Mouse (Mus musculus): ENCODE measurements around the gene Samhd1. TPM values are rescaled to one million over a fixed set of nuclear protein-coding genes. Genes with fewer than 3 reads are reported as not detected.

Gene Samhd1
- total and polyA plus RNA-seq, 2 experiments, result 12.0 to 26.9 TPM

GRCm38 (mm10) chr2:157153235-157153634, 18.2 kb upstream of the Samhd1 start:
- WGBS, result 85% methylated on average over 2 of the region's 2 CpGs
- H3K9ac ChIP-seq (ENCODE audit: low read depth, low read length), result no peak overlapping the region
- H3K4me3 ChIP-seq (ENCODE audit: insufficient read depth, low read depth, low read length), result no peak overlapping the region
- H3K27me3 ChIP-seq (ENCODE audit: control insufficient read depth, insufficient read depth, low read length), result no peaks in the 10 kb centered on the region
- TF ChIP-seq POLR2A (IDR thresholded peaks at IDR 0.05; ENCODE audit: extremely low read depth, insufficient read depth, low read length) (no peak), CTCF (IDR thresholded peaks at IDR 0.05; ENCODE audit: low read depth, low read length) (no peak)
- H3K36me3 ChIP-seq (ENCODE audit: control insufficient read depth, insufficient read depth, low read length), result no peaks in the 10 kb centered on the region
- H3K4me1 ChIP-seq (ENCODE audit: control insufficient read depth, insufficient read depth, low read length), result no peaks in the 10 kb centered on the region
- no peak for DNase-seq (ENCODE audit: extremely low read depth, low read depth, low spot score)
- no peaks in the 10 kb centered on the region for H3K79me2 ChIP-seq (ENCODE audit: control insufficient read depth, insufficient read depth, low read length)
- H3K27ac ChIP-seq (replicated peaks; ENCODE audit: insufficient read depth, low read depth, low read length), result no peak overlapping the region

GRCm38 (mm10) chr2:157148417-157148816, 13.4 kb upstream of the Samhd1 start:
- 95% methylated on average over 5 of the region's 5 CpGs for WGBS
- H3K27me3 ChIP-seq (ENCODE audit: control insufficient read depth, insufficient read depth, low read length), result no peaks in the 10 kb centered on the region
- no peaks in the 10 kb centered on the region for H3K36me3 ChIP-seq (ENCODE audit: control insufficient read depth, insufficient read depth, low read length)
- H3K4me1 ChIP-seq (ENCODE audit: control insufficient read depth, insufficient read depth, low read length), result no peaks in the 10 kb centered on the region
- no peak overlapping the region for H3K9ac ChIP-seq (ENCODE audit: low read depth, low read length)
- no peak overlapping the region for H3K27ac ChIP-seq (replicated peaks; ENCODE audit: insufficient read depth, low read depth, low read length)
- no peak for TF ChIP-seq POLR2A (IDR thresholded peaks at IDR 0.05; ENCODE audit: extremely low read depth, insufficient read depth, low read length)
- TF ChIP-seq CTCF (IDR thresholded peaks at IDR 0.05; ENCODE audit: low read depth, low read length), result no peak
- no peak overlapping the region for H3K4me3 ChIP-seq (ENCODE audit: insufficient read depth, low read depth, low read length)
- no peaks in the 10 kb centered on the region for H3K79me2 ChIP-seq (ENCODE audit: control insufficient read depth, insufficient read depth, low read length)
- DNase-seq (ENCODE audit: extremely low read depth, low read depth, low spot score), result no peak

DNA sequence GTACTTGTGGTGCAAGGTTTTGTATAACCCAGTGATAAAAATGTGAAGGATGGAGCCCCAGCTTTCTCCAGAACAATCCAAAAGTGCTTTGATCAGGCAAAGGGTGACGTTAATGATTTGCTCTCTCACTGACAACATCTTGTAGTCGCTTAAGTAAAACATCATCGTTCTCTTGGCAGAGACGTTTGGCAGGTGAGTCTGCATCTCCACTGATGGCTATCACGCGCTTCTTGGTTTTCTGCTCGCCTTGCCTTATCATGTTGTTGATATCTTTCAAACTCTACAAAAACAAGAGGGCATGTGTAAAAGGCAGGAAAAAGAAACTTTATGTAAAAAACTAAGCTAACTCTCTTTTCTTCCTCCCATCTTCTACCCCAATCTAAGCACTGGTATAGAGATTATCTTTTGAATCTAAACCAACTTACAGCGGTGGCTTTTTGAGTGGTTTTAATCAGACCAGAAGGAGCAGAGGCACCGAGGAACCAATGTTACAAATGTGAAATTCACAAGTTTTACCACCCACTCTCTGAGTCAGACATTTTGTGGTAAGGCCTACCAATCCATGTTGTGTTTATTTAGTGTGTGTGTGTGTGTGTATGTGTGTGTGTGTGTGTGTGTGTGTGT, 12.4 kb upstream of the Samhd1 start:
- Histone ChIP-seq H3K79me2 (ENCODE audit: control insufficient read depth, insufficient read depth, low read length) (no peaks in the 10 kb centered on the region), H3K4me3 (ENCODE audit: insufficient read depth, low read depth, low read length) (no peak overlapping the region), H3K27ac (replicated peaks; ENCODE audit: insufficient read depth, low read depth, low read length) (no peak overlapping the region), H3K36me3 (ENCODE audit: control insufficient read depth, insufficient read depth, low read length) (no peaks in the 10 kb centered on the region), H3K9ac (ENCODE audit: low read depth, low read length) (no peak overlapping the region), H3K27me3 (ENCODE audit: control insufficient read depth, insufficient read depth, low read length) (no peaks in the 10 kb centered on the region), H3K4me1 (ENCODE audit: control insufficient read depth, insufficient read depth, low read length) (no peaks in the 10 kb centered on the region)
- no peak for TF ChIP-seq POLR2A (IDR thresholded peaks at IDR 0.05; ENCODE audit: extremely low read depth, insufficient read depth, low read length)
- no peak for TF ChIP-seq CTCF (IDR thresholded peaks at IDR 0.05; ENCODE audit: low read depth, low read length)
- WGBS, result 82% methylated on average over 9 of the region's 9 CpGs
- no peak for DNase-seq (ENCODE audit: extremely low read depth, low read depth, low spot score)

- WGBS, result 84% methylated on average over 1 of the region's 1 CpGs
- no peaks in the 10 kb centered on the region for H3K36me3 ChIP-seq (ENCODE audit: control insufficient read depth, insufficient read depth, low read length)
- no peaks in the 10 kb centered on the region for H3K4me1 ChIP-seq (ENCODE audit: control insufficient read depth, insufficient read depth, low read length)
- no peaks in the 10 kb centered on the region for H3K79me2 ChIP-seq (ENCODE audit: control insufficient read depth, insufficient read depth, low read length)
- DNase-seq (ENCODE audit: extremely low read depth, low read depth, low spot score), result no peak
- H3K4me3 ChIP-seq (ENCODE audit: insufficient read depth, low read depth, low read length), result no peak overlapping the region
- H3K27me3 ChIP-seq (ENCODE audit: control insufficient read depth, insufficient read depth, low read length), result no peaks in the 10 kb centered on the region
- no peak overlapping the region for H3K27ac ChIP-seq (replicated peaks; ENCODE audit: insufficient read depth, low read depth, low read length)
- TF ChIP-seq CTCF (IDR thresholded peaks at IDR 0.05; ENCODE audit: low read depth, low read length), result no peak
- TF ChIP-seq POLR2A (IDR thresholded peaks at IDR 0.05; ENCODE audit: extremely low read depth, insufficient read depth, low read length), result no peak
- H3K9ac ChIP-seq (ENCODE audit: low read depth, low read length), result no peak overlapping the region
Measured at GRCm38 (mm10) chr2:157145173-157145572, 10.1 kb upstream of the Samhd1 start.

DNA sequence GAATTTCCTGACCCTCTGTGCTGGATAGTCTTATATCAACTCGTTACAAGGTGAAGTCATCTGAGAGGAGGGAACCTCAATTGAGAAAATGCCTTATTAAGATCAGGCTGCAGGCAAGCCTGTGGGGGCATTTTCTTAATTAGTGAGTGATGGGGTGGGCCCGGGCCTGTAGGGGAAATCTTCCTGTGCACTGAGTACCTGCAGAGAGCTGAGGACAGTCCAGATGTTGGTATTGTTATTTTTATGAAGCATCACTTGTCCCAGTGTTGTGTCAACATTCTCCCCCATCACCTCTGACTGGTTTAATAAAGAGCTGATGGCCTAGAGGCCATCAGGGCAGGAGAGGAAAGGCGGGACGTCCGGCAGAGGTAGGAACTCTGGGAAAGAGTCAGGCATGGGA, 9.1 kb upstream of the Samhd1 start:
- DNase-seq (ENCODE audit: extremely low read depth, low read depth, low spot score), result no peak
- Histone ChIP-seq H3K36me3 (ENCODE audit: control insufficient read depth, insufficient read depth, low read length) (no peaks in the 10 kb centered on the region), H3K9ac (ENCODE audit: low read depth, low read length) (no peak overlapping the region), H3K27ac (replicated peaks; ENCODE audit: insufficient read depth, low read depth, low read length) (no peak overlapping the region), H3K79me2 (ENCODE audit: control insufficient read depth, insufficient read depth, low read length) (no peaks in the 10 kb centered on the region), H3K4me3 (ENCODE audit: insufficient read depth, low read depth, low read length) (no peak overlapping the region), H3K27me3 (ENCODE audit: control insufficient read depth, insufficient read depth, low read length) (no peaks in the 10 kb centered on the region), H3K4me1 (ENCODE audit: control insufficient read depth, insufficient read depth, low read length) (no peaks in the 10 kb centered on the region)
- no peak for TF ChIP-seq POLR2A (IDR thresholded peaks at IDR 0.05; ENCODE audit: extremely low read depth, insufficient read depth, low read length)
- TF ChIP-seq CTCF (IDR thresholded peaks at IDR 0.05; ENCODE audit: low read depth, low read length), result no peak
- WGBS, result 87% methylated on average over 5 of the region's 5 CpGs

GRCm38 (mm10) chr2:157141962-157142361, 6.9 kb upstream of the Samhd1 start:
- TF ChIP-seq POLR2A (IDR thresholded peaks at IDR 0.05; ENCODE audit: extremely low read depth, insufficient read depth, low read length) (no peak), CTCF (IDR thresholded peaks at IDR 0.05; ENCODE audit: low read depth, low read length) (no peak)
- 83% methylated on average over 4 of the region's 4 CpGs for WGBS

More at GRCm38 (mm10) chr2:157141962-157142361, 6.9 kb upstream of the Samhd1 start:
- no peak overlapping the region for H3K4me3 ChIP-seq (ENCODE audit: insufficient read depth, low read depth, low read length)
- no peak for DNase-seq (ENCODE audit: extremely low read depth, low read depth, low spot score)
- no peaks in the 10 kb centered on the region for H3K4me1 ChIP-seq (ENCODE audit: control insufficient read depth, insufficient read depth, low read length)
- no peaks in the 10 kb centered on the region for H3K27me3 ChIP-seq (ENCODE audit: control insufficient read depth, insufficient read depth, low read length)
- H3K79me2 ChIP-seq (ENCODE audit: control insufficient read depth, insufficient read depth, low read length), result no peaks in the 10 kb centered on the region
- H3K27ac ChIP-seq (replicated peaks; ENCODE audit: insufficient read depth, low read depth, low read length), result no peak overlapping the region
- H3K36me3 ChIP-seq (ENCODE audit: control insufficient read depth, insufficient read depth, low read length), result no peaks in the 10 kb centered on the region
- H3K9ac ChIP-seq (ENCODE audit: low read depth, low read length), result no peak overlapping the region
